Mouse (Mus musculus): Measurements from ENCODE around the gene Calhm2.
"Not testable (repeated sequence)": the region's sequence is repeated elsewhere in the genome, so short reads cannot be mapped to it uniquely, and the experiment has no call there.

Gene Calhm2

GRCm38 (mm10) chr19:47149854-47150253 is 11.8 kb upstream of the Calhm2 start:
- DNase-seq: no peak

- no peak for DNase-seq
Observed at GRCm38 (mm10) chr19:47148267-47148847, 10.3 kb upstream of the Calhm2 start.

- no peak for DNase-seq
Observed at GRCm38 (mm10) chr19:47144154-47144553, 6.1 kb upstream of the Calhm2 start, which contains the start of gene Calhm1. Calhm1 (minus strand) TSS chr19:47144254.

GRCm38 (mm10) chr19:47142438-47142837 is 4.3 kb upstream of the Calhm2 start:
- no peak for DNase-seq

- not testable (repeated sequence) for DNase-seq
Observed at GRCm38 (mm10) chr19:47139611-47140010, 1.5 kb upstream of the Calhm2 start.

GRCm38 (mm10) chr19:47137051-47137581 is 978 bp downstream of the Calhm2 start:
- peak; percentile 58 to 69 for DNase-seq

GRCm38 (mm10) chr19:47136170-47136569 is 1.9 kb downstream of the Calhm2 start:
- no peak for DNase-seq

- no peak for DNase-seq
Observed at GRCm38 (mm10) chr19:47135568-47135967, 2.5 kb downstream of the Calhm2 start.

GRCm38 (mm10) chr19:47133161-47133560 is 4.9 kb downstream of the Calhm2 start:
- DNase-seq: no peak

- no peak for DNase-seq
Observed at GRCm38 (mm10) chr19:47130551-47131125, 7.5 kb downstream of the Calhm2 start.

GRCm38 (mm10) chr19:47128835-47129234 is 9.3 kb downstream of the Calhm2 start:
- DNase-seq: no peak

- DNase-seq: no peak
Observed at GRCm38 (mm10) chr19:47128164-47128563, 9.9 kb downstream of the Calhm2 start.

GRCm38 (mm10) chr19:47122802-47123201 is 15.3 kb downstream of the Calhm2 start:
- DNase-seq: peak in 1 of 2 experiments; percentile 69

- DNase-seq: peak; percentile 18 to 43
Observed at GRCm38 (mm10) chr19:47121054-47121453, 17.0 kb downstream of the Calhm2 start.

GRCm38 (mm10) chr19:47118634-47119033 is 19.5 kb downstream of the Calhm2 start:
- no peak for DNase-seq

GRCm38 (mm10) chr19:47104641-47105271 is 33.3 kb downstream of the Calhm2 start:
- no peak for DNase-seq

- no peak for DNase-seq
Observed at GRCm38 (mm10) chr19:47101080-47101479, 37.0 kb downstream of the Calhm2 start.

- peak; percentile 97 to 98 for DNase-seq
Observed at GRCm38 (mm10) chr19:47090550-47091156, 47.4 kb downstream of the Calhm2 start, which contains the start of the genes Usmg5 and Pdcd11. Usmg5 (minus strand) TSS chr19:47090647. Pdcd11 (plus strand) TSS chr19:47090768.

GRCm38 (mm10) chr19:47089718-47090525 is 48.2 kb downstream of the Calhm2 start:
- DNase-seq: peak; percentile 51 to 55

GRCm38 (mm10) chr19:47088226-47088625 is 49.9 kb downstream of the Calhm2 start:
- DNase-seq: peak; percentile 68 to 73

- DNase-seq: peak; percentile 89 to 92
Observed at GRCm38 (mm10) chr19:47067924-47068611, 70.0 kb downstream of the Calhm2 start.
